Mouse (Mus musculus) adrenal gland, postnatal 25 days (tissue): Measurements from ENCODE around the gene 2010111I01Rik. TPM values are rescaled to one million over a fixed set of nuclear protein-coding genes. Genes with fewer than 3 reads are reported as not detected.
"Not testable (repeated sequence)": the region's sequence is repeated elsewhere in the genome, so short reads cannot be mapped to it uniquely, and the experiment has no call there.

ENCODE experiments used
- DNase-seq: peaks from one replicate; pipeline ENCODE4 v3.0.0; 2021; ENCODE audit warnings: mixed read lengths
- microRNA-seq, 2 experiments: library from miRNA; unstranded; fragments of <30 nt; microRNA quantifications; one replicate each; pipeline ENCODE4 v1.2.0; 2021
- total RNA-seq: library from RNA; stranded (reverse); gene quantifications from 2 replicates; pipeline ENCODE4 v1.2.3, GENCODE M21; 2021

The 2010111I01Rik gene
- total RNA-seq, 1 experiment from 2014 or later, result 153 TPM

DNA sequence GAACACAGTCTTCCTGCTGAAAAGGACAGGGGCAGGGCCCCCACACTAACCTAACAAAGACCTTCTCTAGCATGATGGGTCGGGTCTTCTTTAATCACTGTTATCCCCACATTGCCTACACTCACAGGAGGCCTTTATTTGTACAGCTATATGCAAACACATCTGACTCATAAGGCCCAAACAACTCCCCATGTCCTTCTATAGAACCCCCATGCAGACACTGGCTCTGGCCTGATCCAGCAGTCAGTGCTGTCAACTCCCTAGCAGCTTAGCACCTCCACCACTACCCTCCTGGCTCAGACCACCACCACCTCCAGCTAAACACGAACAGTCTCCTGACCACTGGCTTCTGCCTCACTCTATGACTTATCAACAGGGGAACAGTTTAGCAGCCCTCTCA is 382.9 kb downstream of the 2010111I01Rik start:
- no peak for DNase-seq

DNA sequence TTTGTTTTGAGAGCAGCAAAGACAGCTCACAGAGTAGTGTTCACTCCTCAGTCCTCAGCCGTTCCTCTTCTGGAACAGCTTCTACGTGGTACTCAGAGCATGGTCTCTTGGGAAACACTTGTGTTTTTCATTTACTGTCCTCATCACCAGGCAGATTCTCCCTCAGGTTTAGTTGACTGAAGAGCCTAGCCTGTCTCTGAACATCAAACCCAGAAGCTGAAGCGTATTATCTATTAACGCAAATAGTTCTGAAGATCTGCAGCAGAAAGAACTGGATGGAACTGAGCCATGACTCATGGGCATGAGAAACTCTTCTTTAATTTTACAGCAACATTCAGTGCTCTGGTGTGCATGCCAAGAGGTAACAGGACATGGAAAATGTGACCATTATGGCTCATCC is 385.4 kb downstream of the 2010111I01Rik start:
- no peak for DNase-seq

DNA sequence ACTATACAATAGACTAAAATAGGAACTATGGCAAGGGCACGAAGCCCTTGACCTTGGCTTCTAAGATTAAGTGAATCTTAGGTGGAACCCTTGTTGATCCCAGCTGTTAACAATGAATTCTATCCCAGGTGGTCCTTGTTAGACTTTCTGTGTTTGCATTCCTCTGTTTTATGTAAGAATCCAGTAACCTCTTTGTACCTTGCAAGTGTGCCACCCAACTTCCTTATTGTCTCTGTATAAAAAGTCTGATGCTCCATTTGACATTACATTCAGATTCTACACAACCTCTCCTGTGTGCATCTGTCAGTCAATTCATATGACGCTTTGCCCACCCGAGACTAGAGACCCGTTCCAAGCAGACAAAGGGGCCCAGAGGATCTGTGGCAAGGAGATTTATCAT is 388.6 kb downstream of the 2010111I01Rik start:
- not testable (repeated sequence) for DNase-seq

DNA sequence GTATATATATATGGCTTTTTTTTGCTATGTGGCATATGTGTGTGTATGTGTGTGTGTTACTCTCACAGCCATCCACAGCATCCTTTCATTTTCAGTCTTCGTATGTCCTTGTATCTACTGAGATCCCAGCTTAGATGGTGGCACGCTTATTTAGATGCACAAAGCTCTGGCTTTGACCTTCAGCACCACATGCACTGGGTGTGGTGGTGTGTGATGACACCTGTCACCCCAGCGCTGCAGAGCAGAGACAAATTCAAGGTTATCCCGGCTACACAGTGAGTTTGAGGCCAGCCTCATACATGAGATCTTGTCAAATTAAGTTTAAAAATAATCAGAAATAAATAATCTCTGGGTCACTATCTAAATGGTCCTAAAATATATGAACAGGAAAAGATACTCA is 391.4 kb downstream of the 2010111I01Rik start:
- no peak for DNase-seq

DNA sequence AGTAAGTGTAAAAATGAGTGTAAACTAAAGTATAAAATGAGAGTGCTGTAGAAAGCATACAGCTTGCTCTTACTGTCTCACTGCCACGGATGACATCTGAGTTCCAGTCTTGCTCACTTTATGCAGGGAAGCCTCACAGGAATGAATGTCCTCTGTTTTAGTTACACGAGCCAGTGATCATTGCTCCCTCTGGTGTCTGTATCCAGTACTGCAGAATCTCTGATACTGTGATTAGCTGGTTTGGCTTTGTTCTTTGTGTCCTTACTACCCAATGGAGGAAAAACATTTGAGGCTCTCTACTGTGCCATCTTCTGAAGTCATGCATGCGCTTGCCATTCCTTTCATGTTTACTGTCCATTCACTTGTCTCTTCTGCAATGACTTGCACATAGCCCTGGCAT is 391.9 kb downstream of the 2010111I01Rik start:
- no peak for DNase-seq

DNA sequence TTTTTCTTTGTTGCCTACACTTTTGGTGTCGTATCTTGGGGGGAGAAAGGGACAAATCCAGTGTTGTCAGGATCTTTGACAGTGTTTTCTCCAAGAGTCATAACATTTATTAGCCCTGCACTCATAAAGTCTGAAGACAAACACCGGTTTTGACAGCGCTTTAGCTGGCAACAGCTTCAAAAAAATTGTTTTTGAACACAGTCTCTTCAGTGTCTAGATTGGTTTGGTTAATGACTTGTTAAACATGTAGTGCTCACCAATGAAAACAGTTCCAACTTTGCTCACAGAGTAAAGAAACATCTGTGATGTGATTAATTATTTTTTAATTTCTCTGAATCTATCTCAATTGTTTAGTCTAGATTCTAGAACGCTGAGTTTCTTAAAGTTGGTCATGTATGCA is 394.7 kb downstream of the 2010111I01Rik start:
- DNase-seq, result no peak

DNA sequence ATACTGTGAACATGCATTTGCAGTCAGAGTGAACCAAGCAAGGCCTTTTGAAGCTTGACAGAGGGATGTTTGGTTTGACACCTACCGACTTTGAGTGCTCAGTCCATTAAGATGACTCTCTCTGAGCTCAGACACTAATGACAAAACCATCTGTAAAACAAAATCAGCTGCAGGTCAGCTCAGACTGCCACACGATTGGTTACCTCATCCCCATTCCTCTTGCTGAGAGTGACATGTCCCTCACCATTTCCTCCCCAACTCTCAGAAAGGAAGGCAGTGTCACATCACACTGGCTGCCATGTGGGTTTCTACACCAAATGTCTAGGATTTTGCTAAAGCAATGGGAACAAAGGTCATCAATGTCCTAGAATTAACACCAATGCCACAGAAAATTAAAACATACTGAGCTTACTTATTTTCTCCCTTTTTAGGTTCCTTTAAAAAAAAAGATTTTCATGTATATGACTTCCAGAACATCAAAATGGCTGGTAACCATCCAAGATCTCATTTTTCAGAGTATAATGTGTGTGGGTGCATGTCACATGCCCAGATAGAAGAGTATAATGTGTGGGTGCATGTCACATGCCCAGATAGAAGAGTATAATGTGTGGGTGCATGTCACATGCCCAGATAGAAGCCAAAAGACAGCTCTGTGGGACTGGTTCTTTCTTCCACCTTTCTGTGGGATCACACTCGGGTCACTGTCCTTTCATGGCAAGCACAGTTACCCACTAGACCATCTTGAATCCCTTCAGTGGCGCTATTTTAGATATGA is 395.6 kb downstream of the 2010111I01Rik start:
- no peak for DNase-seq

DNA sequence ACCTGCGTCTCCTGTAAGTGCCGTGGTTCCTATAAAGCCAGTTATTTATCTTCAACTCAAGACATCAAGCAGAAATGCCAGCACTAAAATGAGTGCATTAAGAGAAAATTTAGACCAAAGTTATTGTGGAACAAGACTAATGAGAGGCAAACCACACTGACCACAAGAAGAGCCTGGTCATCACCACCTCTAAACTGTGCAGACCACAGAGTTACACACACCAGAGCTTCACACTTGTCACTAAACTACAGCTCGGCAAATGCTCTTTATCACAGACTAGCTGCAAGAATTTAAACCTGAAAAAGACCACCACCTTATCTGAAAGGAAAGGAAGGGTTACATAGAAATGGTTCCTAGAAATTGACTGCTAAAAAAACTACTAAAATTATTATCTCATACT is 397.1 kb downstream of the 2010111I01Rik start:
- DNase-seq, result no peak

DNA sequence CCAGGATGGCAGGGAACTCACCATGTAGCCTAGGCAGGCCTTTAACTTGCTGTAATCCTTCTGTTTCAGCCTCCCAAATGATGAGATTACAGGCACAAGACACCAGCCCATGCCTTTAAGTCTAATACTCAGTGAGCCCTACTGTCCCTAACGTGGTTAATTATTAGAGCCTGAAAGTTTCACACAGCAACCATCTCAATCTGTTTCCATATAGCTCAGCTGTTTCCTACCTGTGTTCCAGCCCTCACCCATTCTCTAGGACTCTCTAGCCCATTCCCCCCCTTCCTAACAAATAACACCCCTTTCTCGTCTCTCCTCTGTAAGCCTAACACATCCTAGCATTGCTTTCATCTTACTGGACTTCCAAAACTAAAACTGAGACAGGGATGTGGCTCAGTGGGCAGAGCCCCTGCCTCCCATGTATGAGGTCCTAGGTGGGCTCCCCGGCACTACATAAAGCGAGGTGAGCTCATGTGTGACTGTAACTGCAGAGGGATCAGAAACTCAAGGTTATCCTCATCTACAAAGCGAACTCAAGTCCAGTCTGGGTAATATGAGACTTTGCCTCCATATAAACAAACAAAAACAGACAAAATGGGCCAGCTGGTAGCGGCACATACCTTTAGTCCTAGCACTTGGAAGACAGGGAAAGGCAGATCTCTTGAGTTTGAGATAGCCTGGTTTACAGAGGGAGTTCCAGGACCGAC is 408.9 kb downstream of the 2010111I01Rik start:
- DNase-seq, result no peak

Small RNA genes within 50 kb of the gene (microRNA-seq; reads per million reads assigned to microRNA genes)
- gene Mir23b (36,555 to 44,166 reads per million in 2 experiments), gene Mir24-1 (0 reads per million in 2 experiments), gene Mir27b (4,944 to 7,345 reads per million in 2 experiments), gene Mir3074-1 (0 reads per million in 2 experiments)

Other genes starting within 250 kb of the 2010111I01Rik start
- 6.4 and 9.1 TPM in 2 replicates for gene Platr25, start 204.2 kb upstream of the 2010111I01Rik start, total RNA-seq
- gene Gm5141, start 179.1 kb upstream of the 2010111I01Rik start, total RNA-seq, result 2.6 and 2.8 TPM in 2 replicates
- 2.9 and 3.2 TPM in 2 replicates for gene Fbp2, start 106.5 kb upstream of the 2010111I01Rik start, total RNA-seq
- 0.70 and 10.3 TPM in 2 replicates for gene Fbp1, start 76.6 kb upstream of the 2010111I01Rik start, total RNA-seq